Mouse (Mus musculus) 416B (cell line): ENCODE results near the gene Slc26a1.

Experiments used
- DNase-seq: peaks from one replicate; pipeline ENCODE4 v3.0.0; 2011; ENCODE audit warnings: low read depth

The Slc26a1 gene

GRCm38 (mm10) chr5:108675251-108675816 lies at the start of gene Slc26a1:
Slc26a1 (minus strand) TSS chr5:108675569.
- no peak for DNase-seq

DNA sequence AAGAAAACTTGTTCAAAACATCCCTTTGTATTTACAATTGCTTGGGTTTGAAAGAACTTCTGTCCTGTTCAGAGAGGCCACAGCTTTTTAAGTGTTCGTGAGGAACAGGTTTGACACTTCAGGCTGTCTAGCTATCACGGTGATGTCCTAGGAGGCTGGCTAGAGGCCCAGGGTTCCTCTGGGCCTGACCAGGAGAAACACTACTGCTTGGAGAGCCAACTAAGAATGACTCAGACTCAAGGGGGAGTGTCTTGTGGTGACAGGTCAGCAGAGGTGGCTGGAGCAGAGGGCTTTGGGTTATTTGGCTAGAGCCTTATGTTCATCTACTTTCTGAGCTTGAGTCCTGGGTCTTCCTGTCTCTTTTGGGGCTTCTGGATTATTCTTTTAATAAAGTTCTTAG lies 48.6 kb upstream of the Slc26a1 start:
- DNase-seq, result peak; percentile 82

- no peak for DNase-seq
These were observed 44.4 kb upstream of the Slc26a1 start for GRCm38 (mm10) chr5:108719761-108720160.

- DNase-seq, result no peak
These were observed 42.7 kb upstream of the Slc26a1 start for GRCm38 (mm10) chr5:108718051-108718450.

DNA sequence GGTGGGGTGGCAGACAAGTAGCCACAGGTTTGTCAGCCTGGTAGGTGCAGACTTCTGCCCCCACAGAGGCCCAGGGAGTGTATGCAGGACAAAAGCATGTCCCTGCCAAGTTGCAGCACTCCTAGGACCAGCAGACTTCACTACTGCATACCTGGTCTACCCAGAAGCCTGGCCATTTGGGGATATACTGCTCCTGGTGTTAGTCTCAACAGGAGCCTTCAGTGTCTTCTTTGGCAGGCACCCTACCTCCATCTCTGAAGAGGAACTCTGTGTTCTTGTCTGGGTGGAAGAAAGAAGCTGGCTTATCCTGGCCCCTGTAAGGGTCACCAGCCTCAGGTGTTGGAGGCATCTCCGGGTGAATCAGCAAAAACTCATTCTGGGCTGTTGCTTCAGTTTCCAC lies 40.6 kb upstream of the Slc26a1 start:
- DNase-seq, result no peak

GRCm38 (mm10) chr5:108714149-108714548 lies 38.8 kb upstream of the Slc26a1 start:
- DNase-seq, result no peak

- no peak for DNase-seq
These were observed 38.3 kb upstream of the Slc26a1 start for GRCm38 (mm10) chr5:108713691-108714090.

DNA sequence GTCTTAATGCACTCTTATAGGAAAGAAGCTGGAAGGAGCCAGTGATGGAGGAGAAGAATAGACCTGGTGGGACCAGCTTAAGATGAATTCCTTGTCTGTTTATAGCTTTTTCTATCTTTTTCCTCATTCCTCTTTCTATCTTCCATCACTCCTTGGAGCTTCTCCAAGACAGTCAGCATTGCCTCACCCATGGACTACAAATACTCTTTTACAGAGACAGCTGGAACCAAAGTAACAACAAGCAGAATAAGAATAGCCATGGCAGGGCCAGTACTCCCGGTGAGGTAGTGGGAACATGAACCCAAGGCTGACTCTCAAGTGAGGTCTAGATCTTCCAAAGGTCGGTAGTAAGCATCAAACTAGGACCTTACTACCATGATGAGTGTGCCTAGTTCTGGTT lies 37.7 kb upstream of the Slc26a1 start:
- DNase-seq, result no peak

DNA sequence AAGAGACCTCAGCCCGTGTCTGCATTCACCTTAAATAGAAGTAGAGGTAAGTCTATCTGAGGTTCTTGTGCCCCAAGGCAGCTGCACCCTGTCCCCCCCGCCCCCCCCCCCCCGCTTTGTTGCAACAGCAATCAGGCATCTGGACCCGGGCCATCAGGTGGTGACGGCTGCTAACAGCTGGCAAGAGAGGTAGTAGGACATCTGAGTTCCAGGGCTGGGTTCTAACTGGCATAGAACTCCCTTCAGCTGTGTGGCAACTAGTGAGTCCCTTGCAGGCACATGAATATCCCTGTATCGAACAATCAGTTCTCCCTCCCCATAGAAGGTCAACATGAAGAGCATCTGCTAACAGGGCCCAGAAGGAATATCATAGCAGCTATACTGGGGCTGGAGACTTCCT lies 36.6 kb upstream of the Slc26a1 start:
- no peak for DNase-seq

DNA sequence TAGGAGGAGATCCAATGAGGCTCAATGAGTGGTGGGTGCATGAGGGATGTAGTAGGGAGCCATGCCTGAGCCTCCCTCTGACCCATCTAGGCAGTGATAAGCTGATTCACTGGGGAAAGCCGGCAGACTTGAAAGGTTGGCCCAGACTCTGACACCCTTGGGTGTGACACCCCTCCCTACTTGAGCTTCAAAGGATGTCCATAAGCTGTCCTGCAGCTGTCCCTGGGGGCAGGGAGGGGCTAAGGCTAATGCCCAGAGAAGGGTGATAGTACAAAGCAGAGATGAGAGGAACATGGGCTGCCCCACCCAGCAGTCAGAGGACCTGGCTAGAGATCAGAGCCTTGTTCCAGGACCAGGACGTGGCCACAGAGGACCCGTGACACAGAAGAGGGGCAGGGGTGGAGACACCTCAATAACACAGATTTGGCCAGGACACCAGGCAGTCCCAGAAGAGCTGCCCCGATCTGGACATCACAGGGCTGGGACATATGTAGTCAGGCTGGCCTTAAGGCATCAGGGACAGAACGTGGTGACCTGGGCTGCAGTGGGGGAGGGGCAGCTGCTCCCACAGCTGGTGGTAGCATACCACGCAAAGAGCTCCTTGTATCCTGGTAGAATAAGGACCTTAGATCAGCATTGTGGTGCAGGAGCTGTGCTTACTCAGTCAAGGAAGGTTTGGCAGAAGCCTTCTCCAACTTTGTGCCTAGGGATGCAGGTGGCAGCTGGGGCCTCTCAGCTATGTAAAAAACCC lies 33.8 kb upstream of the Slc26a1 start:
- DNase-seq, result no peak

- no peak for DNase-seq
These were observed 33.0 kb upstream of the Slc26a1 start for GRCm38 (mm10) chr5:108708419-108708818.

DNA sequence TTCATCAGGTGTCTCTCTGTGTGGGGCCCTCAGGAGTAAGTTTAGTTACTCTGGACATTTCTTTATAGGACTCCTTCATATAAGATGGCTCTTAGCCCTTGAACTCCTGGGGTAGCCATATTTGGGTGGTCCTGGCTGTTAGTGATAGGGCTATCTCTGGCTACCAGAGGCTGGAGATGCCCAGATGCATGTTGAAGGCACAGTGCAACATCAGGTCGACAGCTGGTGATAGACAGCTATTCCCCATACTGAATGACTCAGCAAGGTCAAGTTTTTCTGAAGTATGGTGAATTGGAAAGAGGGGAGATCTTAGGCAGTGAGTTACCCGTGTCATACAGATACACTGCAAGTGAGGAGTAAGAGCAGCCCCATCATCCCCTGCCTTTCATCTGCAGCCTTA lies 32.4 kb upstream of the Slc26a1 start:
- no peak for DNase-seq

- no peak for DNase-seq
These were observed 28.6 kb upstream of the Slc26a1 start for GRCm38 (mm10) chr5:108703754-108704626.

DNA sequence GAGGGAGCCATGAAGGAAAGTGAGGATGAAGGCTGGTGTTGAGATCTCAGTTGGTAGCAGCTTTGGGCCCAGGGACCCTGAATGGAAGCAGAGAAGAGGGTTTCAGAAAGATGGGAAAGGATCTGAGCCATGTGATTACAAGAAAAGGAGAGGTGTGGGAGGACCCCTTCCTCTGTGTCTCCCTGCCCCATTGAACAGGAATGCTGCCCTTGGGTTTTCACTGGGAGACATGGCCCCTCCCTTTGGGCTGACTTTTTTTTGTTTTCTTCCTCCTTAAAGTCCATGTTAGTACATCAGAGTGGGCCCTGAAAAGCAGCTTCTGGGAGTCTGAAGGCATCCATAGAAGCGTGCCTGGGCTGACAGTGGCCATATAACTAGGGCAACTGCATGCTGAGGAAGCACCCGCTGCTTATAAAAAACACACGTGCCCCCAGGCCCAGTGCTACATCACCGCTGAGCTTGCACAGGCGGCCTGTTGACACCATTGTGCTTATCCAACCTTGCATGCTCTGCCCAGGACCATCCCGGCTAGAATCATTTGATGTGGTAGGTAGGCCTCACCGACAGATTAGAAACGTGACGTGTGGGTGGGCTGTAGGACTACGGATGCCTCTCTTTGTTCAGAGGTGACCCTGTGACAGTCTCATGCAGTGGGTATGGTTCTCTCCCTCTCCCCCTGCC lies 26.1 kb upstream of the Slc26a1 start:
- no peak for DNase-seq

DNA sequence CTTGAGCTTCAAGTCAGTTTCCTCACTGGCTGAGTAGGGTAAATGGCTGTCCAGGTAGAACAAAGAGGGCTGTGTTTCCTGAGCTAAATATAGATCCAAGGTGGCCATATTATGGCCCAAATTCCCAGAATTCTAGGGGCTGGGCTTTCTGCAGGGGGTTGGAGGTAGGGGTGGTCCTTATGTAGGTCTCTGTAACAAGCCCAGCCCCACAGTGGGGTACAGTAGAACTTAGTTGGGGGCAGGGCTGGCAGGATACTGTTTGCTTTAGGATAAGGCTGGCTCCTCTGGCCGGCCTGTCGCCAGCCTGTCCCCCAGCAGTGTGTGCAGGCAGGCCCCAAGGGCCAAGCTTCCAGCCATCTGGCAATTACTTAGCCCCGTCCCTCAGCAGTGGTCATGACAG lies 25.0 kb upstream of the Slc26a1 start:
- DNase-seq, result no peak

DNA sequence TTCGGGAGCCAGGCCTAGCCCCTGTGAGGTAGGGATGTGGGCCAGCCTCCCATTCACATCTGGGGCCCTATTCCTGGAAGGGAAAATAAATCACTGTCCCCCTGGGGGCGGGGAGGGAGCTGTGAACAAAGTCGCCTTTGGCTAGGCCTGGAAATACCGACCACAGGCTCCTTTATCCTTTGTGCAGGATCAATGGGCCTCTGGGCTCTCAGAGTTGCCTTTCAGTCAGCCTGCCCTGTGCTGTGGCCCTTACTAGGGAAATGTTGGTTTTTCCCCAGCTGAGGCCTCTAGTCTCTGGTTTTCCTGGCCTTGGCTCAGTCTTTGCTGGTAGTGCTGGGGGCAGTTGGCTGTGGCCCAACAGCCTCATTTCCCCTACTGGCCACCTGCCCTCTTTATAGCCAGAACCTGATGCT lies 22.0 kb upstream of the Slc26a1 start:
- peak; percentile 11 for DNase-seq

GRCm38 (mm10) chr5:108696542-108696941 lies 21.2 kb upstream of the Slc26a1 start:
- DNase-seq, result no peak

GRCm38 (mm10) chr5:108695861-108696260 lies 20.5 kb upstream of the Slc26a1 start:
- no peak for DNase-seq

- no peak for DNase-seq
These were observed 19.2 kb upstream of the Slc26a1 start for GRCm38 (mm10) chr5:108694352-108695261.

DNA sequence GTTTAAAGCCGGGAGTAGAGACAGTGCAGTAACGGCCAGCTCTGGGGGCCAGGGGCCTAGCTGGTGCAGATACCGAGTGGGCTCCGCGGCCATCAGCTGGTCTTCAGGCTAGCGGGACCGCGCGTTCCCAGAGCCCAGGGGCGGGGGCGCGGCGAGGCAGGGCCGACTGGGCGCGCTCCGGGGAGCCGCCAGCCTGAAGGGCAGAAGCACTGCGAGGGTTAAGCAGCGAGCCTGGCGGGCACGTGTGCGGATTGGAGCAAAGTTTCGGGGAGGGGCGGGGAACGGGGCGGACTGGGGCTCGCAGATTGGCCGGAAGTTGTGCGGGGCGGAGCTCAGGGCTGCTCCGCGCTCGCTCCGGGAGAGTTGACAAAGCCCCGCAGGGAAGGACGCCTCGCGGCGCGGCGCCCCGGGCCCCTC lies 18.5 kb upstream of the Slc26a1 start:
- DNase-seq, result peak; percentile 81

DNA sequence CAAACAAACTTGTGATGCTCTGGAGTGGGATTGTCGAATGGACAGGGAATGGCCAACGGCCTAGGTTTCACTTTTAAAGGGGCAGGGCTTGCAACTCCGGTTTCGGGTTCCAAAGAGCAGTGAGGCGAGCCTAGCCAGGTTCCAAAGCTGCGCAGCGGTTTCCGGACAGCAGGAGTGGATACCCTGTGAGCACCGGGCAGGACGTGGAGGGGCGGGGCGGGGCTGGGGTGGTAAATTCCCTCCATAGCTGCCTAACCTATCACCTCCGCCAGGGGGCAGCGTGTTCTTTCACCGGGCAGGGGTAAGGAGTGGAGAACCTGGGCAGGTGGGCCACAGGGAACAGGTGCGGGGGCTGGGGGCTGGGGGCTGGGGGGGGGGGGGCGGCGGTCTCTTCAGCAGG lies 16.9 kb upstream of the Slc26a1 start, which contains the start of gene Fgfrl1:
Fgfrl1 (plus strand) TSS at position 112 of the 400 bp plus-strand sequence.
- DNase-seq, result peak; percentile 69
